Mouse (Mus musculus) cortical plate, adult 2 months (tissue): ENCODE results near the gene Pde2a. TPM values are rescaled to one million over a fixed set of nuclear protein-coding genes. Genes with fewer than 3 reads are reported as not detected.

Experiments
- H3K27ac ChIP-seq: fragments of 200-500 bp; 2 replicates; pipeline ENCODE4 v1.5.1; 2012; ENCODE audit warnings: low read length, control low read depth, inconsistent platforms; ENCODE audit not compliant: insufficient read depth
- H3K4me1 ChIP-seq: fragments of 200-500 bp; 2 replicates; pipeline ENCODE4 v1.6.1; 2011; ENCODE audit warnings: low read length; ENCODE audit not compliant: control insufficient read depth, insufficient read depth
- H3K4me3 ChIP-seq: fragments of 200-500 bp; 2 replicates; pipeline ENCODE4 v1.5.1; 2011; ENCODE audit warnings: mild to moderate bottlenecking, low read length, control low read depth; ENCODE audit not compliant: insufficient read depth
- CTCF ChIP-seq: fragments of 200-500 bp; IDR thresholded peaks from 2 replicates; pipeline ENCODE4 v1.5.1; 2011; ENCODE audit warnings: mild to moderate bottlenecking, control low read depth, low read length; ENCODE audit not compliant: insufficient read depth; ENCODE audit errors: extremely low read depth
- POLR2A ChIP-seq: fragments of 200-500 bp; IDR thresholded peaks from 2 replicates; pipeline ENCODE4 v1.6.1; 2011; ENCODE audit warnings: mild to moderate bottlenecking, low read length, control low read depth; ENCODE audit not compliant: insufficient read depth; ENCODE audit errors: extremely low read depth
- polyA plus RNA-seq: library from polyadenylated mRNA; depleted of rRNA; stranded (reverse); fragments of >200 nt; gene quantifications from 2 replicates; pipeline ENCODE4 v1.2.3, GENCODE M21; 2012

The Pde2a gene
- polyA plus RNA-seq, 1 experiment = 236 TPM

GRCm38 (mm10) chr7:101464927-101465326, 43.4 kb downstream of the Pde2a start:
- Histone ChIP-seq H3K27ac (peak overlapping the region; percentile 36), H3K4me3 (no peak overlapping the region), H3K4me1 (peaks cover 25% of the 10 kb centered on the region)
- TF ChIP-seq POLR2A = no peak
- TF ChIP-seq CTCF = no peak

- H3K4me3 ChIP-seq = no peak overlapping the region
- peak overlapping the region; percentile 36; the same call in 1 of the 2 replicates for H3K27ac ChIP-seq
- TF ChIP-seq POLR2A (no peak), CTCF (no peak)
- H3K4me1 ChIP-seq = peaks cover 20% of the 10 kb centered on the region
Observed at GRCm38 (mm10) chr7:101465392-101465791, 43.9 kb downstream of the Pde2a start.

- H3K4me1 ChIP-seq = peaks cover 18% of the 10 kb centered on the region
- TF ChIP-seq CTCF (no peak), POLR2A (no peak)
- H3K4me3 ChIP-seq = no peak overlapping the region
- H3K27ac ChIP-seq = peak overlapping the region; percentile 19; the same call in 1 of the 2 replicates
Observed at GRCm38 (mm10) chr7:101465850-101466580, 44.5 kb downstream of the Pde2a start.

- Histone ChIP-seq H3K27ac (no peak overlapping the region), H3K4me1 (peaks cover 21% of the 10 kb centered on the region), H3K4me3 (no peak overlapping the region)
- TF ChIP-seq CTCF (no peak), POLR2A (no peak)
Observed at GRCm38 (mm10) chr7:101466581-101467081, 45.1 kb downstream of the Pde2a start.

GRCm38 (mm10) chr7:101471423-101471822, 49.9 kb downstream of the Pde2a start:
- Histone ChIP-seq H3K4me1 (peaks cover 21% of the 10 kb centered on the region), H3K27ac (no peak overlapping the region)
- no peak for TF ChIP-seq POLR2A
- no peak for TF ChIP-seq CTCF

GRCm38 (mm10) chr7:101471968-101472480, 50.5 kb downstream of the Pde2a start:
- Histone ChIP-seq H3K4me3 (no peak overlapping the region), H3K4me1 (peaks cover 22% of the 10 kb centered on the region), H3K27ac (peak overlapping the region; percentile 45; the same call in 1 of the 2 replicates)
- no peak for TF ChIP-seq POLR2A
- no peak for TF ChIP-seq CTCF

More at GRCm38 (mm10) chr7:101471423-101471822, 49.9 kb downstream of the Pde2a start:
- H3K4me3 ChIP-seq = no peak overlapping the region

GRCm38 (mm10) chr7:101472598-101473558, 51.4 kb downstream of the Pde2a start:
- peaks cover 22% of the 10 kb centered on the region for H3K4me1 ChIP-seq
- no peak overlapping the region for H3K4me3 ChIP-seq
- peak overlapping the region; percentile 45; the same call in 1 of the 2 replicates for H3K27ac ChIP-seq
- TF ChIP-seq CTCF = no peak
- TF ChIP-seq POLR2A = no peak

- no peak for TF ChIP-seq POLR2A
- no peak for TF ChIP-seq CTCF
- peaks cover 29% of the 10 kb centered on the region for H3K4me1 ChIP-seq
- no peak overlapping the region for H3K27ac ChIP-seq
- no peak overlapping the region for H3K4me3 ChIP-seq
Observed at GRCm38 (mm10) chr7:101474399-101474811, 52.9 kb downstream of the Pde2a start.

GRCm38 (mm10) chr7:101476028-101476427, 54.5 kb downstream of the Pde2a start:
- Histone ChIP-seq H3K27ac (0 out of 2 replicates have a peak overlapping the region, but pooled peaks have one; percentile 0), H3K4me1 (peaks cover 35% of the 10 kb centered on the region), H3K4me3 (no peak overlapping the region)
- TF ChIP-seq CTCF (no peak), POLR2A (no peak)
